Mouse (Mus musculus) left cerebral cortex, adult 2 months (tissue): ENCODE data around the gene Comp. TPM values are rescaled to one million over a fixed set of nuclear protein-coding genes. Genes with fewer than 3 reads are reported as not detected.
A peak's percentile ranks its signal among the peaks of the same experiment; 100 is the strongest.

Experiments used
- DNase-seq, 2 experiments: peaks; one replicate each; pipeline ENCODE4 v3.0.0; 2021 to 2022; ENCODE audit warnings: low spot score in 2 of 2, mixed read lengths in 1 of 2; ENCODE audit errors: extremely low spot score in 1 of 2
- H3K27ac ChIP-seq: fragments of 200-600 bp; 2 replicates; pipeline ENCODE4 v1.8.1; 2022
- H3K4me3 ChIP-seq: fragments of 200-600 bp; 2 replicates; pipeline ENCODE4 v1.8.1; 2022
- CTCF ChIP-seq: fragments of 200-600 bp; IDR thresholded peaks from 2 replicates; pipeline ENCODE4 v1.8.1; 2022; ENCODE audit warnings: antibody characterized with exemption, mild to moderate bottlenecking, moderate library complexity
- intact Hi-C: fragments of 180-260 bp; cut with DNase I; formaldehyde crosslinking; loops from one replicate; pipeline ENCODE4 v1.15.1; 2025
- total RNA-seq, 2 experiments: library from RNA; stranded (reverse); gene quantifications; 2 replicates each; pipeline ENCODE4 v1.2.3; 2021

Gene Comp
- total RNA-seq, 2 experiments from 2014 or later: 0.32 to 0.33 TPM

DNA sequence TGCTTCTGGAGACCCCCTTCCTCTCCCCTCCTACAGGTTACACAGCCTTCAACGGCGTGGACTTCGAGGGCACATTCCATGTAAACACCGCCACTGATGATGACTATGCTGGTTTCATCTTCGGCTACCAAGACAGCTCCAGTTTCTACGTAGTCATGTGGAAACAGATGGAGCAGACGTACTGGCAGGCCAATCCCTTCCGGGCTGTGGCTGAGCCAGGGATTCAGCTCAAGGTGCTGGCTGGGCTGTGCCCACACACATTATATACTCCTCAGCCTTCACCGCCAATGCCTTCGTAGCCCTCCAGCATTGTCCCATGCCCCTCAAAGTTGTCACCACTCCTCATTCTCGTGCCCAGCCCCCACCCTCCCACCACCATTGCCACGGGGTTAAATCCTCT lies 6.7 kb downstream of the Comp start:
- no peak for DNase-seq
- intact Hi-C loops: no loop called here
- Histone ChIP-seq H3K4me3 (no peak overlapping the region), H3K27ac (no peak overlapping the region)
- TF ChIP-seq CTCF: no peak

- intact Hi-C loops: loop anchor here (1.0 kb wide), 1 partner anchor 123 kb away; the partner anchor contains the start of gene Rex1bd
- no peak overlapping the region for H3K27ac ChIP-seq
- no peak overlapping the region for H3K4me3 ChIP-seq
- peak; percentile 51 to 65 for DNase-seq
- TF ChIP-seq CTCF: peak; percentile 96
Observed at GRCm38 (mm10) chr8:70383287-70383686, 9.9 kb downstream of the Comp start.

DNA sequence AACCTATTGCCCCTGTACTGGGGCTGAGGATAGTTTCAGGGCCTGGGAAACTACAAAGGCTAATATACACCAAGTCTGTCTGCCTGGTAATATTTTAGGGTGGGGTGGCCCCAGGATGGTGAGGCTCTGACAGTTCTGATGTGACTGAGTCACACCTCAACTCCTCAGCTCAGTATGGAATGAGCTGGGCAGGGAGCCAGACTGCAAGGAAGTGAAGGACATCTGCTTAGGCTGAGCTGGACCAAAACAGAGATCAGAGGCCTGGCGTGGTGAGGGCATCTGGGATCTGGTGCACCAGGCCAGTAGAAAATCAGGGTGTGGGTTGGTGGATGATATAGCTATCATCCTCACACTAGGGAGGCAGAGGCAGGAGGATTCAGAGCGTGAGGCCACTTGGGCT lies 16.3 kb downstream of the Comp start:
- DNase-seq: no peak
- intact Hi-C loops: no loop called here
- TF ChIP-seq CTCF: no peak
- H3K4me3 ChIP-seq: no peak overlapping the region
- H3K27ac ChIP-seq: no peak overlapping the region

GRCm38 (mm10) chr8:70393087-70393486 lies 19.7 kb downstream of the Comp start:
- no peak for TF ChIP-seq CTCF
- intact Hi-C loops: no loop called here
- Histone ChIP-seq H3K27ac (no peak overlapping the region), H3K4me3 (no peak overlapping the region)
- no peak for DNase-seq

DNA sequence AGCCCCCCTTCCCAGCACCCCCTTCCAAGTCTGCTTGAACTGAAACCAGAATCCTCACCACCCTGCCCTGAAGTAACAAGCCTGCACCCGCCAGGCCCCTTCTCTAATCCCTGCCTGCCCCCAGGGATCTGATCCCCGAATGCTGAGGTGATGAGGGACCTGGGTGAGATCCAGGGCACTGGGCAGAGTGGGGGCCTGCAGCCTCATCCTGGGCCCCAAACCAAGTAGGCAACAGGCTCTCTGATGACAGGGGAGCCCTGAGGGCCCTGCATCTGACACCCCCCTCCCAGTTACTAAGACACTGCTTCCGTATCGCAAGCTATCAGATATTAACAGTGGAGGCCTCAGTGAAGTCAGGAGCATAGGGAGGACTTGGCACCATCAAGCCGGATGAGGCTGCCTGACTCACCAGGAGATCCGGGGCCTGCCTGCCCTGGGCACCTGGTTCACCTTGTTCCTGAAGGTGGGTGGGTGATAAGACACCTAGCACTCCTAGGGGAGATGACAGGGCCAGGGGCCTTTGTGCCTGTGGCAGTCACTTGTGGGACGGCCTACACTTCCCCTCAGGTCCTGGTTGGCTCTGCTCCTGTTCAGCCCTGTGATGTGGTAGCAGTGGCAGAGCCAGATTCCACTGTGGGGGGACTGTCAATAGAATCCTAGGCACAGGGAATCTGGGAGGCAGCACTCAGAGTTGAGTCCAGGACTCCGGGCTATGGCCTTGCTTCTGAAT lies 21.1 kb downstream of the Comp start:
- DNase-seq: no peak
- Histone ChIP-seq H3K27ac (no peak overlapping the region), H3K4me3 (no peak overlapping the region)
- no peak for TF ChIP-seq CTCF
- intact Hi-C loops: no loop called here

DNA sequence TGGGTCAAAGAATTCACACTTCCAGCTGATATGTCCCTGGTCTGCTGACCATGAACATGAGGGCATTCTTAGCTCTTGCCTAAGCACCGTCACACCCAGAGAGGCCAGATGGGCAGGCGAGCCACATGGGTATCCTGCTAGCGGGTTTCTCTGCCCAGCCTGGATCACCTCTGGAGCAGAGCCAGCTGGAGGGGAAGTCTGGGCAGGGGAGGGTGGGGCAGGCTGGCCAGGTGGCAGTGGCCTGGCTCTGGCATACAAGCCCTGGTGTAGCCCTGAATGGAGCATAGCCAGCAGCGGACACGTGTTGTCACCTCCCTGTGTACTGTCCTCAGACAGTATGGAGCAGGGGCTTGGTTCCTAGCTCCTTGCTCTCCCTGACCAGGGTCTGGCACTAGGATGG lies 22.3 kb downstream of the Comp start:
- TF ChIP-seq CTCF: no peak
- Histone ChIP-seq H3K27ac (no peak overlapping the region), H3K4me3 (no peak overlapping the region)
- intact Hi-C loops: no loop called here
- no peak for DNase-seq

DNA sequence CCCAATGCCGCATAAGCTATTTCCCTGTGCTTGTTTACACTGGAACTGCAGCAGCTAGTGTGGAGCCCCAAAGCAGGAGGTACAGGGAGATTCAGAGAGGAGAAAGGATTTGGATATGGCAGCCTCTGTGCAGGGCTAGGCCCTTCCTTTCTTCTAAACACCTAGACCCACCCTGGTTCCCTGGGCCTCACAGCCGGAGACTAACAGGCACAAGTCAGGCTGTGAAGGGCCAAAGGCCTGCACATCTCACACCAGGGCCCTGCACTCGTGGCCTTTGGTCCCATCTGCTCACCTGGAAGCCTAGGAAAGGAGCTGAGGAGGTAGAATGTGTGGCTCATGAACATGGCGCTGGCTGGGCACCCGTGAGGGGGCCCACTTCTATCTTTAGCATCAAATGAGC lies 22.8 kb downstream of the Comp start:
- H3K27ac ChIP-seq: no peak overlapping the region
- intact Hi-C loops: no loop called here
- TF ChIP-seq CTCF: no peak
- no peak overlapping the region for H3K4me3 ChIP-seq
- DNase-seq: no peak

- intact Hi-C loops: no loop called here
- DNase-seq: no peak
- no peak overlapping the region for H3K4me3 ChIP-seq
- no peak overlapping the region for H3K27ac ChIP-seq
- TF ChIP-seq CTCF: no peak
Observed at GRCm38 (mm10) chr8:70397611-70398563, 24.5 kb downstream of the Comp start.

GRCm38 (mm10) chr8:70404212-70404611 lies 30.9 kb downstream of the Comp start:
- intact Hi-C loops: no loop called here
- DNase-seq: no peak
- no peak; the same call in none of the 2 replicates for TF ChIP-seq CTCF
- Histone ChIP-seq H3K27ac (no peak overlapping the region), H3K4me3 (no peak overlapping the region)

DNA sequence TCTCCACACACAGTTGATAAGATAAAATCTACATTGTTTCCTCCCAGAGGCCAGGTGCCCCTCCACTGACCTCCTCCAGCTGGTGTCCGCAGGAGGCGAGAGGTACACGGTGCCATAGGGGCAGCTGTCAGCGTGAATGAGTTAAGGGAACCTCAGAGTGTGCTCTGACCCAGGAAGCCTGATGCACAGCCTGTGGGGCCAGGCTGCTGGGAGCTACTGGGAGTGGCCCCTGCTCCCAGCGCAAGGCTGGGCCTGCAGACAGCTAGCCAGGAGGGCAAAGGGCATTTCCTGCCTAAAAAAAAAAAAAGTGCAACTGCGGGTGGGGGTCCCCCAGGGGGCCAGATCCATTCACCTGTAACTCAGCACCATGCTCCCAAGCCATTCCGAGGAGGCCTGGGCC lies 31.8 kb downstream of the Comp start:
- intact Hi-C loops: no loop called here
- H3K4me3 ChIP-seq: no peak overlapping the region
- TF ChIP-seq CTCF: no peak
- no peak overlapping the region for H3K27ac ChIP-seq
- DNase-seq: no peak

- no peak for TF ChIP-seq CTCF
- intact Hi-C loops: no loop called here
- no peak overlapping the region for H3K4me3 ChIP-seq
- no peak overlapping the region for H3K27ac ChIP-seq
- DNase-seq: no peak
Observed at GRCm38 (mm10) chr8:70406427-70407069, 33.2 kb downstream of the Comp start.

DNA sequence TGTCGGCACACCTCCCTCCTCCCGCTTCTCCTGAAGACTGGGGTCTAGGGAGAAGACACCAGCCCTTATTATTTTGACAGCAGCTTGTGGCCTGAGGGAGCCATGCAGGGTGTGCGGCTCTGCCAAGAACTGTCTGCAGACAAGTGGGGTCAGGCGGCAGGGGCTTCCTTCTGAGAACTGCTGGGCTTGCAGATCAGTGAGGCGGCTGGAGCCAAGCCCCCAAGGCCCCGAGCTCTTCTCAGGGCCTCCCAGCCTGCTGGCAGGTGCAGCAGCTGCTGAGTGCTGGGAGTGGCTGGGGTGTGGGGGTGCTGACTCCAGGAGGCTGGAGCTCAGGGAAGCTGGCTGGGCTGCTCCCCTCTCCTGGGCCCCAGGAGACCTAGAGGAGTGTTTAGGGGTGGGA lies 34.9 kb downstream of the Comp start:
- TF ChIP-seq CTCF: no peak
- intact Hi-C loops: no loop called here
- DNase-seq: no peak
- no peak overlapping the region for H3K27ac ChIP-seq
- no peak overlapping the region for H3K4me3 ChIP-seq
